Mouse (Mus musculus) hindbrain, embryonic 10.5 days (tissue): Measurements from ENCODE around the gene Iqgap1. TPM values are rescaled to one million over a fixed set of nuclear protein-coding genes. Genes with fewer than 3 reads are reported as not detected.

Experiments
- DNase-seq: peaks from one replicate; pipeline ENCODE4 v3.0.0-alpha.2; 2017; ENCODE audit warnings: low spot score
- H3K27ac ChIP-seq: fragments of 300-500 bp; sonication (generic); 2 replicates; pipeline ENCODE4 v1.5.1; 2016; ENCODE audit warnings: mild to moderate bottlenecking, moderate library complexity
- H3K27me3 ChIP-seq: fragments of 300-500 bp; sonication (generic); 2 replicates; pipeline ENCODE4 v1.6.1; 2016; ENCODE audit warnings: mild to moderate bottlenecking; ENCODE audit not compliant: poor library complexity, insufficient read depth, severe bottlenecking
- H3K36me3 ChIP-seq: fragments of 300-500 bp; sonication (generic); 2 replicates; pipeline ENCODE4 v1.6.1; 2016; ENCODE audit warnings: mild to moderate bottlenecking, moderate library complexity
- H3K4me1 ChIP-seq: fragments of 300-500 bp; sonication (generic); replicated peaks from 2 replicates; pipeline ENCODE4 v1.6.1; 2016; ENCODE audit warnings: mild to moderate bottlenecking
- H3K4me3 ChIP-seq: fragments of 300-500 bp; sonication (generic); 2 replicates; pipeline ENCODE4 v1.5.1; 2016; ENCODE audit warnings: mild to moderate bottlenecking, moderate library complexity
- H3K9me3 ChIP-seq: fragments of 300-500 bp; sonication (generic); 2 replicates; pipeline ENCODE4 v1.6.1; 2016; ENCODE audit warnings: mild to moderate bottlenecking, moderate library complexity
- WGBS: fragments of 180-500 bp; shearing (Covaris S2); methylation state at CpG from one replicate; pipeline ENCODE4 v1.1.7; 2016; 5-methylcytosine and 5-hydroxymethylcytosine counted together
- polyA plus RNA-seq: library from polyadenylated mRNA; unstranded; fragments of >200 nt; fragmentation: Nextera tagmentation; extraction: Ambion mirVana; gene quantifications from 2 replicates; pipeline ENCODE4 v1.2.1, GENCODE M21; 2016

Gene Iqgap1
- polyA plus RNA-seq, 1 experiment from 2014 or later, result 25.2 TPM

DNA sequence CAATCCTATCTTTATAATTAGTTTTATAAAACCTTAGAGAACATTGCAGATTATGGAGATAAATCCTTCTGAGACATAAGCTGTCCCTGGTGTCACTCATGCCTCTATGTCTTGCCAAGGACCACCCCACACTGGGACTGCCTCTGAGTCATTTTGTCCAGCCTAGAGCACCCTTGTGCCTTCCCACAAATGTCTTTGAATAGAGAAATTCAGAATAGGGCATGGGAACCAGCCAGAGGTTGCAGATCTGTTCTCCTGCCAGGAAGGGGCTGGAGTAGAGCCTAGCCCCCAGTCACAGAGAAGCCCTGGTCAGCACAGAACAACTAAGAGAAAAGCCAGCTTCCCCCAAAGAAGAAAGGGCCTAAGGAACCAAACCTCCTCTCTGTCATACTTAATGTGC is 29.5 kb upstream of the Iqgap1 start:
- H3K4me1 ChIP-seq, result peaks cover 6% of the 10 kb centered on the region; the same call in 1 of the 2 replicates
- no peaks in the 10 kb centered on the region for H3K27me3 ChIP-seq
- DNase-seq, result no peak

DNA sequence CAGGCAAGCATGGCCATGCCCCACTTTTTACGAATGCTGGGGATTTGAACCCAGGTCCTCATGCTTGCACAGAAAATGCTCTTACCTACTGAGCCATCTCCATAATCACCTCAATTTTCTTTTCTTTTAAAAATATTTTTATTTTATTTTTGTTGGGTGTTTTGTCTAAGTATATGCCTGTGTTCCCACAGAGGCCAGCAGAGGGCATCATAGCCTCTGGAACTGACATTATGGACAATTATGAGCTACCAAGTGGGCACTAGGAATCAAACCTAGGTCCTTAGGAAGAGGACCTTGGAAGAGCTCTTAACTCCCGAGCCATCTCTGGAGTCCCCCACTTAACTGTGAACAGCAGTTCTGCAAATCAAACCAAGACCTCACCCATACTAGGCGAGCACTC is 27.4 kb upstream of the Iqgap1 start:
- no peaks in the 10 kb centered on the region for H3K4me1 ChIP-seq
- no peak overlapping the region for H3K4me3 ChIP-seq
- DNase-seq, result no peak
- H3K27ac ChIP-seq, result no peak overlapping the region
- no peaks in the 10 kb centered on the region for H3K27me3 ChIP-seq
- H3K36me3 ChIP-seq, result no peaks in the 10 kb centered on the region
- H3K9me3 ChIP-seq, result no peaks in the 10 kb centered on the region
- 93% methylated on average over 3 of the region's 3 CpGs for WGBS

More for the DNA sequence above, 29.5 kb upstream of the Iqgap1 start:
- no peaks in the 10 kb centered on the region for H3K36me3 ChIP-seq
- H3K27ac ChIP-seq, result no peak overlapping the region
- H3K9me3 ChIP-seq, result no peaks in the 10 kb centered on the region
- H3K4me3 ChIP-seq, result no peak overlapping the region

DNA sequence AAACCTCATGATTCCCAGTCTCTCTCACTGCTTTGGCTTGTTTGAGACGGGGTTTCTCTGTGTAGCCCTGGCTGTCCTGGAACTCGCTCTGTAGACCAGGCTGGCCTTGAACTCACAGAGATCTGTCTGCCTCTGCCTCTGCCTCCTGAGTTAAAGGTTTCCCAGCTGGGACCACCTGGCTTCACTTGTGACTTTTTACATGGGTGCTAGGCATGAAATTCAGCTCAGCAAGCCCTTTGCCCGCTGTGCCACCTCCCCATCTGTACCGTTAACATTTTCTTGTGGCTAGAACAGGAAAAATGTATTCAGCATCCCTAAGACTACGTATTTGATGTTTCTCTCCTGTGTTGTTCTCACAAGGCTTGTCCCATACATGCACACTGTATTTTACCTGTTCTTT is 24.7 kb upstream of the Iqgap1 start:
- no peak for DNase-seq
- WGBS, result 85% methylated on average over 5 of the region's 5 CpGs
- H3K36me3 ChIP-seq, result no peaks in the 10 kb centered on the region
- H3K9me3 ChIP-seq, result no peaks in the 10 kb centered on the region
- H3K27me3 ChIP-seq, result no peaks in the 10 kb centered on the region
- H3K4me3 ChIP-seq, result no peak overlapping the region
- H3K4me1 ChIP-seq, result no peaks in the 10 kb centered on the region
- no peak overlapping the region for H3K27ac ChIP-seq

DNA sequence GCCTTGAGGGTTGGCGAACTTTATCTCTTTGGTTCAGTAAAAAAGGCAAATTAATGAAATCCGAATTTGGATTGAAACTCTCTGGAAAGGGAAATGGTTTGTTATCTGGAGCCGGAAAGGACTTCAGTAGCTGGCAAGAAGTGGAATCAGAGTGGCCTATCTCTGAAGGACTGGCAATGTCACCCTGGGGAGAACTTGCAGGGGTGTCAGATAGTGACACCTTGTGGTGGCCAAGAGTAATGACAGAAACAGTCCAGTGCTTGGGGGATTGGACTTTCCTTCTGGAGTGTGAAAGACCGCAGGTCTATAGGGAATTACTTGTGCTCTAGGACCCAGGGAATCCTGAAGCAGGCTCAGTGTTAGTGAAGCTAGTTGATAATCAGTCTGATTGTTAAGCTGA is 23.9 kb upstream of the Iqgap1 start:
- Histone ChIP-seq H3K4me3 (no peak overlapping the region), H3K27me3 (no peaks in the 10 kb centered on the region), H3K27ac (no peak overlapping the region), H3K9me3 (no peaks in the 10 kb centered on the region), H3K36me3 (no peaks in the 10 kb centered on the region), H3K4me1 (no peaks in the 10 kb centered on the region)
- DNase-seq, result peak; percentile 45
- WGBS, result 33% methylated on average over 4 of the region's 4 CpGs

DNA sequence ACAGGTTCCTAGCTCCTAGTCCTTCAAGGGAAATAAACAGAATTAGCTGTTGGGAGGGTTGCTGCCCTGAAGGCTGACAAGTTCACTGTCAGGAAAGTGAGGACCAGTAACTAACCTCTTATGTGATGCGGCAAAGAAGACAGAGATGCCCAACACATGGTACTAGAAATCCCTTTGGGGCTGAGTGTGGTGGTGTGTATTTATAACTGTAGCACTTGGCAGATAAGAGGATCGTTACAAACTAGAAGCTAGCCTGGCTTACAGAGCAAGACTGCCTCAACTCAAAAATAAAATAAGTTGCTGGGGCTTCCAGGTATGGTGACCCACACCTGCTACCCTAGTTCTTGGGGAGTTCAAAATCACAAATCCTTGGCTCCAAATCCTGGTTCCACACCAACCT is 23.5 kb upstream of the Iqgap1 start:
- no peak overlapping the region for H3K27ac ChIP-seq
- no peak for DNase-seq
- 86% methylated on average over 2 of the region's 2 CpGs for WGBS
- H3K4me1 ChIP-seq, result no peaks in the 10 kb centered on the region
- no peaks in the 10 kb centered on the region for H3K27me3 ChIP-seq
- H3K4me3 ChIP-seq, result no peak overlapping the region
- no peaks in the 10 kb centered on the region for H3K9me3 ChIP-seq
- H3K36me3 ChIP-seq, result no peaks in the 10 kb centered on the region

DNA sequence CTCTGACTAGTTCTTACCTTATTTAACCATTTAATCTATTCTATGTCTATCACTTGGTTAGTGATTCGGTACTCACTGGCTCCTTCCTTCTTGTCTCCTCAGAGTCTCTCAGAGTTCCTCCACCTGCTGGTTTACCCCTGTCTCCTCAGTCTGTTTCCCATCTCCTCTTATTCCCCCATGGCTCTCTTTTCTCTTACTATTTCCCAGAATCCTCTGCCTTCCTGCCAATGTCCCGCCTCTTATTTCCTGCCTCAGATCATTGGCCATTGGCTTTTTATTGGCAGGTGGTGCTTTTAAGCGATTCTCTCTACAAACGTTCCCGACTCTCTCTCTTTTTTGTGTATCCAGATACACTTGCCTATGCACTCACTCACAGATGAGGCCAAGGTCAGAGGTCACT is 20.9 kb upstream of the Iqgap1 start:
- H3K27ac ChIP-seq, result no peak overlapping the region
- H3K4me3 ChIP-seq, result no peak overlapping the region
- 91% methylated on average over 5 of the region's 5 CpGs for WGBS
- H3K9me3 ChIP-seq, result no peaks in the 10 kb centered on the region
- H3K4me1 ChIP-seq, result no peaks in the 10 kb centered on the region
- DNase-seq, result no peak
- no peaks in the 10 kb centered on the region for H3K27me3 ChIP-seq
- H3K36me3 ChIP-seq, result no peaks in the 10 kb centered on the region

DNA sequence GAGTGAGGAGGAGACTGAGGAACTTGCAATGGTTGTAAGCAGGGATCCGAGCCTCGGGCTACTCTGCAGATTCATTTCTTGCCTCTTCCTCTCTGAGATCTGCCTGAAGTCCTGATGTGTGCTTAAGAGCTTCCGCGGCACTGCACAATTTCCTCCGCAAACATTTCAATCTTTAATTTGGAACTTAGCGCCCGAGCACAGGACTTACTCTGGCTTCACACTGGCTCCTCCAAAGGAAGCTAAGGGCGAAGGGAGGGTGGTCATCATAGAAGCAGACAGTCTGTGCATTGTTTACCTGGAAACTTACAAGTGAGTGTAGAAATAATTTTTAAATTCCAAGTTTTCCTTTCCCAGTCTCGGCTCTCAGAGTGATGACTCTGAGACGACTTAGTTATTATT is 20.5 kb upstream of the Iqgap1 start:
- no peaks in the 10 kb centered on the region for H3K27me3 ChIP-seq
- H3K27ac ChIP-seq, result no peak overlapping the region; the same call in 1 of the 2 replicates
- H3K9me3 ChIP-seq, result no peaks in the 10 kb centered on the region
- WGBS, result 92% methylated on average over 10 of the region's 10 CpGs
- no peaks in the 10 kb centered on the region for H3K4me1 ChIP-seq
- H3K4me3 ChIP-seq, result no peak overlapping the region
- no peak for DNase-seq
- H3K36me3 ChIP-seq, result no peaks in the 10 kb centered on the region

DNA sequence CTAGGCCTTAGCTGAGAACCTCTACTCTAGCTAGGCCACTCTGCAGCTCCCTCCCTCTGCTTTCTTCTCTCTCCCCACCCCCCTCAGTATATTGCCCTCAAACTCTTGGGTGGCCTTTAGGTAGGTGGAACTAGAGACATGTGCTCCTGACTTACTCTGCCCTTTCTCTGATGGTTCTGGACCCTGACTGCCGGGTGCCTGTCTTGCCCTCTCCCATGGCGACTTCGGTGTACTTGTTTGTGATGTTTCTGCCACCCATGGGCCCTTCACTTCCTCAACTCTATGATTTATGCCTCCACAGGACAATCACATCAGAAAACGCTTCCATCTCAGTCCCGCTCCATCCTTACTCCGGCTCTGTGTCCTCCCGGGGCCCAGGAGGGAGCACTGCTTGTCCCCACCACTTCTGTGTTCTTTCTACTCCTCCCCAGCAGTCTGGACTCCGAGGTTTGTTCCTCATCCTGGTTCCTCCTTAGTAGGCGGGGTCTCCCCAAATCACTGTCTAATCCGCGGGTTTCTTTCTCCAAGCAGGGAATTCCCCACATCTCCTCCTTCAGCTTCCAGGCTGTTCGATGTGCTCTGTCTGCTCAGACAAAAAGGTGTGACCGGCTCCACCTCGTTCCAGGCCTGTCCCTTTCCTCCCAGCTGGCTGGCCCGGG is 20.0 kb upstream of the Iqgap1 start:
- Histone ChIP-seq H3K36me3 (no peaks in the 10 kb centered on the region), H3K27ac (no peak overlapping the region; the same call in 1 of the 2 replicates), H3K27me3 (no peaks in the 10 kb centered on the region), H3K4me3 (no peak overlapping the region), H3K4me1 (no peaks in the 10 kb centered on the region), H3K9me3 (no peaks in the 10 kb centered on the region)
- WGBS, result 78% methylated on average over 15 of the region's 15 CpGs
- DNase-seq, result no peak

DNA sequence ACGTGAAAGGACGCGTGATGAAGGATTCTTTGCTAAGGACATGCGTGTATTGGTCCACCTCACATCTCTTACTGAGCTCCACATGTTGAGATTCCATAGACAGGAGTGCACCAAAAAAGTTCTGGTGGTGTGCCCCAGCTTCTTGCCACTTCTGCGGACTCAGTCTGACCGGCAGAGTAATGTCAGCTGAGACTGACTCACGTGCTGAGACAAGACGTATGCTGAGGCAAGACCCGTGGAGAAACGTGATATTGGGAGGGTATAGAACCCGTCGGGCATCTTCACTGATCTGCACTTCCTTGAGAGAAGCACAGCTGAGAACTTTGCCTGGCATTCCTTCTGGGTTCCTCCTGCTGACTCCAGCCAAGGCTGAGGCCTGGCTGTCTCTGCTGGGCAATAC is 18.9 kb upstream of the Iqgap1 start:
- 93% methylated on average over 12 of the region's 12 CpGs for WGBS
- Histone ChIP-seq H3K27ac (no peak overlapping the region), H3K9me3 (no peaks in the 10 kb centered on the region), H3K27me3 (no peaks in the 10 kb centered on the region), H3K4me3 (no peak overlapping the region), H3K4me1 (no peaks in the 10 kb centered on the region), H3K36me3 (no peaks in the 10 kb centered on the region)
- no peak for DNase-seq

DNA sequence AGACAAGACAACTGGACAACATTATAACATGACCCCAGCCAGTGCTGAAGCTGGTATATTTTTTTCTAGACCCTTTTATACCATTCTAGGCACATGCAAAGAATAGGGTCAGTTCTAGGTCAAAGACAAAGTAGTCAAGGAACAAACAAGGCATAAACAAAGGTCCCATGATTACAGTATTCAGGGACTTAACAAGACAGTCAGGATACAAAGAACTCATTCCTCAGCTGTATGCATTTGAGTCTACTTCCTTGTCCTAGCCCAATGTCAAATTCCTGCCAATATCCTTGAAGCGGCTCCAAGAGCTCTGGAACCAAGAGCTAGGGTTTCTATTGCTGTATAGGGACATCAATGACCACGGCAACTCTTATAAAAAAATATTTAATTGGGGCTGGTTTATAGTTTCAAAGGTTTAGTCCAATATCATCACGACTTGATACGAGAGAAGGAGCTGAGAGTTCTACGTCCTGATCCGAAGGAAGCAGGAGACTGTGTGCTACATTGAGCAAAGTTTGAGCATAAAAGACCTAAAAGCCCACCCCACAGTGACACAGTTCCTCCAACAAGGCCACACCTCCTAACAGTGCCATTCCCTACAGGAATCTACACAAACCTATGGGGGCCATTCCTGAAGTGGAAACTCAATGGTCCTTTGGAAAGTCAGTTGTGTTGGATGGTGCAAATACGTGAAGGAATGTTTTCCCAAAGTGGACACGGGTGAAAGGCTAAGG is 18.3 kb upstream of the Iqgap1 start:
- Histone ChIP-seq H3K36me3 (no peaks in the 10 kb centered on the region), H3K4me1 (no peaks in the 10 kb centered on the region), H3K27me3 (no peaks in the 10 kb centered on the region), H3K9me3 (no peaks in the 10 kb centered on the region), H3K4me3 (no peak overlapping the region), H3K27ac (no peak overlapping the region)
- WGBS, result 92% methylated on average over 8 of the region's 8 CpGs
- DNase-seq, result no peak

DNA sequence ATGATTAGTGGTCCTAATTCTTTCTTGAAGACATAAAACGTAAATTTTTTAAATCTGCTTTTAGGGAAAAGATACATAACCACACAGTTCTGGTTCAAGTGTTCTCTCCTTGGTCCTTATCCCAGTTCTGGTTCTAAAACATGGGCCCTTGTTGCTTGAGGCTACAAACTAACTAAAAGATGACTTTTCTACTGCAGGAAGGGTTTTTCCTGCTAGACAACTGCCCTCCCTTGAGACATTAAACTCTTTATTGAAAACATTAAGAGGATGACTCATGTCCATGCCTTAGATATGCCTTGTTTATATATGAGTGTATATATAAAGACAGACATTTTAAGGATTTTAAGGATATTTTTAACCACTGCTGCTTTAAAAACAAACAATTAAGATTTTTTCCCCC is 17.4 kb upstream of the Iqgap1 start:
- no peak for DNase-seq
- H3K27me3 ChIP-seq, result no peaks in the 10 kb centered on the region
- H3K27ac ChIP-seq, result no peak overlapping the region
- H3K9me3 ChIP-seq, result no peaks in the 10 kb centered on the region
- no peaks in the 10 kb centered on the region for H3K4me1 ChIP-seq
- no peaks in the 10 kb centered on the region for H3K36me3 ChIP-seq
- 90% methylated on average over 1 of the region's 1 CpGs for WGBS
- no peak overlapping the region for H3K4me3 ChIP-seq

DNA sequence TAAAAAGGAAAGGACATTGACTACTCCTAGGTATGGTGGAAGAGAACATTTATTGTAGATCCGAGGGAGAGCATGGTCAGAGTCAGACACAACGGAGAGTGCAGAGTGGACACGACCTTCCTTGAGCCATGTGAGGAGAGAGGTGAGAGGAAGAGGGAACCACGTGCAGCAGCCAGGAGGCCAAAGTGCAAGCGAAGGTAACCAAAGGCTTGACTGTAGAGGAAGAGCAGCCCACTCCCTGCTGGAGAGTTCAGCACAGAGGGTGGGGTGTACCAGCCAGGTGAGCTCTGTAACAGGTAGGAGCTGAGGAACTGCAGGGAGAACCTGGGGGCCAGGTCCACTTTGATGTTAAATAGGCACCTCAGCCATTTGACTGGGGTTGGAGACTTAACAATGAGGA is 16.4 kb upstream of the Iqgap1 start:
- WGBS, result 72% methylated on average over 5 of the region's 5 CpGs
- Histone ChIP-seq H3K4me3 (no peak overlapping the region), H3K9me3 (no peaks in the 10 kb centered on the region), H3K4me1 (no peaks in the 10 kb centered on the region), H3K27me3 (0 out of 2 replicates have a peak, but pooled peaks cover 6% of the 10 kb centered on the region), H3K27ac (no peak overlapping the region), H3K36me3 (no peaks in the 10 kb centered on the region)
- DNase-seq, result no peak

DNA sequence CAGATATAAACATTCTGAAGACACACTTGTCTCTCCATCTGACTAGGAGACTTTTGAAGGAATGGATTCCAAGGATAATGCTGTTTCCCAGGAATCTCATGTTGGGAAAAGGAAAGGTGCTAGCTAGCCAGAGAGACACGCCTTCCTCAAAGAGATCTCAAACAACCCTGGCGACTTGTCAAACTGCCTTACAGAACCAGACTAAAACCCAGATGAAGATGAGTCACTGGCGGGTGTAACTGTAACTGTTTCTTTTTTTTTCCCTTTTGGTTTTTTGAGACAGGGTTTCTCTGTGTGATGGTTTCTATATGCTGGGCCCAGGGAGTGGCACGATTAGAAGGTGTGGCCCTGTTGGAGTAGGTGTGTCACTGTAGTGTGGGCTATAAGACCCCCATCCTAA is 15.2 kb upstream of the Iqgap1 start:
- Histone ChIP-seq H3K27ac (no peak overlapping the region), H3K9me3 (no peaks in the 10 kb centered on the region), H3K27me3 (0 out of 2 replicates have a peak, but pooled peaks cover 6% of the 10 kb centered on the region), H3K4me3 (no peak overlapping the region), H3K36me3 (no peaks in the 10 kb centered on the region), H3K4me1 (no peaks in the 10 kb centered on the region)
- WGBS, result 79% methylated on average over 4 of the region's 4 CpGs
- DNase-seq, result no peak
